Mouse (Mus musculus) R1 (cell line): Measurements from ENCODE around the gene Ubfd1.
A peak's percentile ranks its signal among the peaks of the same experiment; 100 is the strongest.

Experiments used
- DNase-seq: peaks from one replicate; pipeline ENCODE4 v3.0.0-alpha.2; 2018; ENCODE audit warnings: low read depth, low spot score

The Ubfd1 gene

GRCm38 (mm10) chr7:122066945-122067516, at the start of gene Ubfd1, which contains the start of gene Ears2:
Gene Ubfd1 (plus strand): TSS chr7:122067175.
Gene Ears2 (minus strand): TSS chr7:122067263.
- DNase-seq = peak; percentile 98

GRCm38 (mm10) chr7:122018247-122018646, 48.7 kb upstream of the Ubfd1 start:
- peak; percentile 75 for DNase-seq

- DNase-seq = peak; percentile 76
These were observed 48.0 kb upstream of the Ubfd1 start for GRCm38 (mm10) chr7:122018978-122019377.

- DNase-seq = peak; percentile 47
These were observed 46.7 kb upstream of the Ubfd1 start for GRCm38 (mm10) chr7:122020273-122020666.

- DNase-seq = peak; percentile 91
These were observed 46.2 kb upstream of the Ubfd1 start, which contains the start of gene Gga2 for GRCm38 (mm10) chr7:122020667-122021354. Gene Gga2 (minus strand): TSS chr7:122021222.

- no peak for DNase-seq
These were observed 44.8 kb upstream of the Ubfd1 start for GRCm38 (mm10) chr7:122022131-122022530.

- no peak for DNase-seq
These were observed 33.6 kb upstream of the Ubfd1 start for GRCm38 (mm10) chr7:122033371-122033770.

GRCm38 (mm10) chr7:122034348-122034747, 32.6 kb upstream of the Ubfd1 start:
- DNase-seq = no peak

GRCm38 (mm10) chr7:122044106-122044505, 22.9 kb upstream of the Ubfd1 start:
- no peak for DNase-seq

GRCm38 (mm10) chr7:122045181-122045634, 21.8 kb upstream of the Ubfd1 start:
- DNase-seq = no peak

- DNase-seq = no peak
These were observed 21.3 kb upstream of the Ubfd1 start for GRCm38 (mm10) chr7:122045711-122046110.

GRCm38 (mm10) chr7:122046813-122047212, 20.2 kb upstream of the Ubfd1 start:
- DNase-seq = no peak

- DNase-seq = no peak
These were observed 18.8 kb upstream of the Ubfd1 start for GRCm38 (mm10) chr7:122048191-122048590.

- DNase-seq = peak; percentile 21
These were observed 16.1 kb upstream of the Ubfd1 start for GRCm38 (mm10) chr7:122050834-122051233.

GRCm38 (mm10) chr7:122056633-122057032, 10.3 kb upstream of the Ubfd1 start:
- no peak for DNase-seq

GRCm38 (mm10) chr7:122065656-122066055, 1.3 kb upstream of the Ubfd1 start:
- no peak for DNase-seq

- no peak for DNase-seq
These were observed 652 bp upstream of the Ubfd1 start for GRCm38 (mm10) chr7:122066102-122066944.

GRCm38 (mm10) chr7:122067517-122068381, 774 bp downstream of the Ubfd1 start:
- DNase-seq = no peak

GRCm38 (mm10) chr7:122074374-122074773, 7.4 kb downstream of the Ubfd1 start:
- DNase-seq = no peak

GRCm38 (mm10) chr7:122079798-122080554, 13.0 kb downstream of the Ubfd1 start:
- no peak for DNase-seq
